Mouse (Mus musculus): ENCODE measurements at regions not wholly inside any gene's neighbourhood (a gene's known extent, or its start where the extent isn't known, plus 50 kb on each side); places are given as distances from the start of the nearest gene placed in this dataset.

DNA sequence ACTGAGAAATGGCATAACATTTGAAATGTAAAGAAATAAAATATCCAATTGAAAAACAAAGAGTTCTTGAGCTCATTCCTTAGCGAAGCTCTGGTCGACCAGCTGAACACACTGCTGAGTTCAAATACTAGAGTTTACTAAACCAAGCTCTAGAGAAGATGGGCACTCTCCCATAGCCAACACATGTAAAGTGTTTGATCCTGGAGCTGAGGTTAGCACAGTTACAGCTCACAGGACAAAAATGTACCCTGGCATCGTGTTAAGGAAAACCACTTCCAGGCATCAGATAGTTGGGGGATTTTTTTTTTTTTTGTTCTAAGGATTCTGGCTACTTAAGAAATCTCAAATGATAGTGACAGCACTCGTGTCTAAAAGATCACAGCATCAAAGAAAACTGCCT lies 445.6 kb downstream of the Synb start:
- no peak for TF ChIP-seq CTCF (IDR thresholded peaks at IDR 0.05; ENCODE audit: insufficient read depth, low read depth, low read length)
- no peak for TF ChIP-seq POLR2A (IDR thresholded peaks at IDR 0.05; ENCODE audit: insufficient read depth, low read depth, low read length)
